ENCODE assay signal across 11 mouse cellular contexts in genomic region chr9:37545847-37546452, GRCm38 (mm10). TPM values are rescaled to one million over a fixed set of nuclear protein-coding genes. Genes with fewer than 3 reads are reported as not detected.
A peak's percentile ranks its signal among the peaks of the same experiment; 100 is the strongest.
DNase-seq lines count a peak whose midpoint lies in the region; ATAC-seq and TF ChIP-seq lines count a peak whose summit lies in the region.
"Had no signal": no experiment of that assay in that cellular context is flagged by ENCODE, and none has a peak within 500 bp of the region (broad histone marks: within the 10 kb centered on the region; RNA-seq: fewer than 3 reads in every experiment).

No protein-coding gene starts in this region.

- H3K36me3 ChIP-seq in ES-E14 (ENCODE audit: control insufficient read depth, insufficient read depth, low read length, poor library complexity, severe bottlenecking), result no peaks in the 10 kb centered on the region
- no peaks in the 10 kb centered on the region for H3K36me3 ChIP-seq in embryonic facial prominence, embryonic 10.5 days (replicated peaks)
- no peaks in the 10 kb centered on the region for H3K36me3 ChIP-seq in hindbrain, embryonic 16.5 days (ENCODE audit: control insufficient read depth, insufficient read depth, low read length)

- H3K4me2 ChIP-seq in hindbrain, embryonic 16.5 days (ENCODE audit: low read length), result peak overlapping the region; percentile 11; the same call in 1 of the 2 replicates

- peaks cover 95% of the 10 kb centered on the region for H3K27me3 ChIP-seq in embryonic facial prominence, embryonic 10.5 days (replicated peaks; ENCODE audit: low read depth, poor library complexity, severe bottlenecking)
- peaks cover 29% of the 10 kb centered on the region for H3K27me3 ChIP-seq in hindbrain, embryonic 16.5 days (replicated peaks; ENCODE audit: control insufficient read depth, insufficient read depth, low read length)

- ATAC-seq in hindbrain, embryonic 16.5 days, result peak; percentile 7; the same call in 1 of the 2 replicates

- peak overlapping the region; percentile 58; the same call in 1 of the 2 replicates for H3K9ac ChIP-seq in ES-E14 (ENCODE audit: insufficient read depth, low read depth, low read length, poor library complexity, severe bottlenecking)
- no peak overlapping the region for H3K9ac ChIP-seq in hindbrain, embryonic 16.5 days (ENCODE audit: low read depth, low read length)
- H3K9ac ChIP-seq: liver, embryonic 14.5 days had no signal

- no peak for DNase-seq in layer of hippocampus, adult 2 months (ENCODE audit: low spot score in 2 of 2)
- no peak for DNase-seq in layer of hippocampus, adult 9-11 months
- no peak for DNase-seq in ES-E14 (ENCODE audit: low read depth, low spot score)
- DNase-seq in embryonic facial prominence, embryonic 10.5 days (ENCODE audit: low spot score), result peak; percentile 26
- DNase-seq in ovary, postnatal 14 days (ENCODE audit: low spot score), result no peak
- DNase-seq in natural killer cell, adult 2 months (ENCODE audit: low spot score in 2 of 2), result no peak
- no peak for DNase-seq in cerebellum, adult 8-10 months
- DNase-seq: adrenal gland, adult 2 months had no signal

- in situ Hi-C loops in ES-E14 (cut with MboI; ENCODE audit: low sequenced_read_pairs in 2 of 2, unreplicated experiment in 2 of 2), result loop anchor here in 1 of 2 experiments (10.0 kb wide), 1 partner anchor 111 kb away; the partner anchor contains the start of gene Robo3

- no peak for TF ChIP-seq CTCF in layer of hippocampus, adult 2 months (conservative IDR thresholded peaks at IDR 0.05)

- H3K4me3 ChIP-seq in layer of hippocampus, adult 2 months, result peak overlapping the region; percentile 22
- H3K4me3 ChIP-seq in ES-E14 (ENCODE audit: insufficient read depth in 1 of 2, low read depth in 1 of 2, low read length in 2 of 2, poor library complexity in 1 of 2, severe bottlenecking in 1 of 2), result peak overlapping the region; percentile 44 to 52; a peak in 3 of 4 replicates
- peak overlapping the region; percentile 44 for H3K4me3 ChIP-seq in embryonic facial prominence, embryonic 10.5 days
- peak overlapping the region; percentile 7; the same call in 1 of the 2 replicates for H3K4me3 ChIP-seq in hindbrain, embryonic 16.5 days (ENCODE audit: low read length)
- H3K4me3 ChIP-seq: myocyte had no signal

- peak overlapping the region; percentile 77 for H3K27ac ChIP-seq in layer of hippocampus, adult 2 months
- no peak overlapping the region; the same call in 1 of the 2 replicates for H3K27ac ChIP-seq in ES-E14 (ENCODE audit: insufficient read depth, low read depth, low read length, poor library complexity, severe bottlenecking)
- no peak overlapping the region for H3K27ac ChIP-seq in embryonic facial prominence, embryonic 10.5 days (replicated peaks)
- H3K27ac ChIP-seq in hindbrain, embryonic 16.5 days (ENCODE audit: low read depth, low read length), result no peak overlapping the region
- H3K27ac ChIP-seq: liver, embryonic 14.5 days had no signal

- peaks cover 2 to 18% of the 10 kb centered on the region in 2 experiments; a peak in 1 of 4 replicates for H3K4me1 ChIP-seq in ES-E14 (ENCODE audit: control insufficient read depth in 2 of 2, insufficient read depth in 2 of 2, low read length in 2 of 2, poor library complexity in 1 of 2)
- H3K4me1 ChIP-seq in embryonic facial prominence, embryonic 10.5 days, result peaks cover 22% of the 10 kb centered on the region
- H3K4me1 ChIP-seq in hindbrain, embryonic 16.5 days (ENCODE audit: control insufficient read depth, insufficient read depth, low read depth, low read length), result peaks cover 10% of the 10 kb centered on the region

- no peaks in the 10 kb centered on the region for H3K9me3 ChIP-seq in ES-E14 (ENCODE audit: control insufficient read depth, insufficient read depth, low read depth, low read length)
- H3K9me3 ChIP-seq in embryonic facial prominence, embryonic 10.5 days, result no peaks in the 10 kb centered on the region
- no peaks in the 10 kb centered on the region for H3K9me3 ChIP-seq in hindbrain, embryonic 16.5 days (ENCODE audit: control insufficient read depth, low read length)

- 9% methylated on average over 27 of the region's 27 CpGs for WGBS in embryonic facial prominence, embryonic 10.5 days
- WGBS in hindbrain, embryonic 16.5 days, result 15% methylated on average over 27 of the region's 27 CpGs

TF ChIP-seq in ES-E14, 5 proteins besides CTCF, POLR2A, EP300 and RAD21:
- no peak for TF ChIP-seq HCFC1 (IDR thresholded peaks at IDR 0.05; ENCODE audit: borderline replicate concordance, insufficient read depth, low read length)
- TF ChIP-seq MAFK (IDR thresholded peaks at IDR 0.05; ENCODE audit: insufficient read depth, low read depth, low read length), result no peak
- TF ChIP-seq ZNF384 (IDR thresholded peaks at IDR 0.05; ENCODE audit: low read depth, low read length), result no peak
- TF ChIP-seq CHD2 (IDR thresholded peaks at IDR 0.05; ENCODE audit: low read depth, low read length), result no peak
- TF ChIP-seq ZC3H11A (IDR thresholded peaks at IDR 0.05; ENCODE audit: borderline replicate concordance, low read depth, low read length), result no peak

RNA-seq across cellular contexts. Expression of gene Nrgn, which starts 6.8 kb away (rescaled TPM):
- 1,000 to 10,000 TPM; 1,464 to 1,512 TPM for total RNA-seq in layer of hippocampus, adult 2 months (2021)
- 0.40 and 0.63 TPM in 2 replicates for total RNA-seq in ES-E14 (2012; rRNA removed)
- 0.48 and 1.0 TPM in 2 replicates for polyA plus RNA-seq in embryonic facial prominence, embryonic 10.5 days (2016; fragmentation: Nextera tagmentation; extraction: Ambion mirVana)
- polyA plus RNA-seq in hindbrain, embryonic 16.5 days (2015; fragmentation: Nextera tagmentation; extraction: Ambion mirVana), result 4.8 and 5.8 TPM in 2 replicates

RNA-seq across cellular contexts. Expression of gene Vsig2, which starts 6.9 kb away (rescaled TPM):
- total RNA-seq in layer of hippocampus, adult 2 months (2021), result 1 to 10 TPM; 2.5 to 3.7 TPM
- 4.8 and 6.7 TPM in 2 replicates for total RNA-seq in ES-E14 (2012; rRNA removed)
- 0.59 and 0.78 TPM in 2 replicates for polyA plus RNA-seq in embryonic facial prominence, embryonic 10.5 days (2016; fragmentation: Nextera tagmentation; extraction: Ambion mirVana)
- polyA plus RNA-seq in hindbrain, embryonic 16.5 days (2015; fragmentation: Nextera tagmentation; extraction: Ambion mirVana), result 0.92 and 1.1 TPM in 2 replicates
- polyA plus RNA-seq: myocyte had no signal

RNA-seq across cellular contexts. Expression of gene Siae, which starts 9.5 kb away (rescaled TPM):
- total RNA-seq in layer of hippocampus, adult 2 months (2021), result 10 to 100 TPM in 1 of 2 experiments, 1 to 10 TPM in 1; 9.6 to 14.0 TPM
- 8.5 and 13.7 TPM in 2 replicates for total RNA-seq in ES-E14 (2012; rRNA removed)
- 3.7 and 4.8 TPM in 2 replicates for polyA plus RNA-seq in embryonic facial prominence, embryonic 10.5 days (2016; fragmentation: Nextera tagmentation; extraction: Ambion mirVana)
- polyA plus RNA-seq in hindbrain, embryonic 16.5 days (2015; fragmentation: Nextera tagmentation; extraction: Ambion mirVana), result 14.8 and 17.4 TPM in 2 replicates

RNA-seq across cellular contexts. Expression of gene Esam, which starts 18.1 kb away (rescaled TPM):
- total RNA-seq in layer of hippocampus, adult 2 months (2021), result 10 to 100 TPM; 18.3 to 19.3 TPM
- 6.5 and 6.9 TPM in 2 replicates for total RNA-seq in ES-E14 (2012; rRNA removed)
- 27.0 and 27.5 TPM in 2 replicates for polyA plus RNA-seq in embryonic facial prominence, embryonic 10.5 days (2016; fragmentation: Nextera tagmentation; extraction: Ambion mirVana)
- polyA plus RNA-seq in hindbrain, embryonic 16.5 days (2015; fragmentation: Nextera tagmentation; extraction: Ambion mirVana), result 44.6 and 47.6 TPM in 2 replicates

RNA-seq across cellular contexts. Expression of gene Msantd2, which starts 56.8 kb away (rescaled TPM):
- total RNA-seq in layer of hippocampus, adult 2 months (2021), result 10 to 100 TPM; 20.5 to 25.6 TPM
- 66.9 and 81.3 TPM in 2 replicates for total RNA-seq in ES-E14 (2012; rRNA removed)
- 34.4 and 36.7 TPM in 2 replicates for polyA plus RNA-seq in embryonic facial prominence, embryonic 10.5 days (2016; fragmentation: Nextera tagmentation; extraction: Ambion mirVana)
- polyA plus RNA-seq in hindbrain, embryonic 16.5 days (2015; fragmentation: Nextera tagmentation; extraction: Ambion mirVana), result 24.4 and 28.9 TPM in 2 replicates

Comparison
In these comparisons a context has a peak if more than half of its experiments do, and no peak if none do; other contexts are left out.
1. RNA of gene Nrgn, which starts 6.8 kb away (total RNA-seq): 1,464 to 1,512 TPM in layer of hippocampus, adult 2 months; 0.40 to 0.63 TPM in ES-E14; every median in the first group is over 100 times any median in the second.
2. Peak in every context shown above with its lines, with median percentiles within 50 percentile points of each other: H3K4me3 ChIP-seq.